In the genomic region with DNA sequence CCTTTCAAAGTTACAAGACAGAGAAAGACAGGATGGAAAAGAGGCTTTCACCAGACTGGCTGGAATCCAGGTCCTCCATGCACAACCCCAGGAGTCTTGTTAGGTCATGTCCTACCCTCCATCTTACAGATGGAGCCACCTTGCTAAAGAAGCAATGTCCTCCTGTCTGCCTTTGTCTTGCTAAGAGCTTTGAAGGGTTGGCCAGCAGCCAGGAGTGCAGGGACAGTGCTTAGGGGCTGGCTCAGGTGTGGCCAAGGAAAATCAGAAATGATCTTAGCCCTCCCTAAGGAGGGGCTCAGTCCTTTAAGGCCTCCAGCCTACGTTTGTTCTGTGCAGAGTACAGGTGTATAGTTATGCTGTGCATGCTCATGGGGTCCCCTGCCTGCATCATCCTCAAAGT, we compare ENCODE assay signal across 16 mouse cellular contexts.
"Had no signal": no experiment of that assay in that cellular context is flagged by ENCODE, and none has a peak within 500 bp of the region (broad histone marks: within the 10 kb centered on the region; RNA-seq: fewer than 3 reads in every experiment).

No protein-coding gene starts in this region.

- H3K9ac ChIP-seq: lung, embryonic 15.5 days; midbrain, embryonic 13.5 days; midbrain, embryonic 15.5 days; neural tube, embryonic 12.5 days; stomach, embryonic 15.5 days had no signal

- H3K4me3 ChIP-seq: lung, embryonic 15.5 days; megakaryocyte, embryonic 14.5 days; midbrain, embryonic 13.5 days; midbrain, embryonic 15.5 days; neural tube, embryonic 12.5 days; stomach, embryonic 15.5 days had no signal

- H3K27me3 ChIP-seq: lung, embryonic 15.5 days; megakaryocyte, embryonic 14.5 days; midbrain, embryonic 13.5 days; midbrain, embryonic 15.5 days; neural tube, embryonic 12.5 days; stomach, embryonic 15.5 days had no signal

- H3K27ac ChIP-seq: lung, embryonic 15.5 days; macrophage; midbrain, embryonic 13.5 days; midbrain, embryonic 15.5 days; neural tube, embryonic 12.5 days; stomach, embryonic 15.5 days; stomach, postnatal 0 days had no signal

- ATAC-seq: lung, postnatal 0 days; midbrain, embryonic 13.5 days; midbrain, embryonic 15.5 days had no signal

- DNase-seq: lung, postnatal 14 days; lung, postnatal 36 days; right cerebral cortex, postnatal 14 days; thymus, adult 2 months; thymus, postnatal 25 days; thymus, postnatal 4 days had no signal

- H3K36me3 ChIP-seq: lung, embryonic 15.5 days; midbrain, embryonic 13.5 days; midbrain, embryonic 15.5 days; neural tube, embryonic 12.5 days; stomach, embryonic 15.5 days had no signal

- H3K9me3 ChIP-seq: lung, embryonic 15.5 days; megakaryocyte, embryonic 14.5 days; midbrain, embryonic 13.5 days; midbrain, embryonic 15.5 days; neural tube, embryonic 12.5 days; stomach, embryonic 15.5 days had no signal

- H3K4me1 ChIP-seq: lung, embryonic 15.5 days; megakaryocyte, embryonic 14.5 days; midbrain, embryonic 13.5 days; midbrain, embryonic 15.5 days; neural tube, embryonic 12.5 days; stomach, embryonic 15.5 days had no signal

- H3K4me2 ChIP-seq: lung, embryonic 15.5 days; midbrain, embryonic 11.5 days; midbrain, embryonic 13.5 days; midbrain, embryonic 15.5 days; neural tube, embryonic 12.5 days; stomach, embryonic 15.5 days had no signal
